ENCODE assay signal across 8 mouse cellular contexts in genomic region chr16:18776556-18777100, GRCm38 (mm10). TPM values are rescaled to one million over a fixed set of nuclear protein-coding genes. Genes with fewer than 3 reads are reported as not detected.
A peak's percentile ranks its signal among the peaks of the same experiment; 100 is the strongest.
DNase-seq lines count a peak whose midpoint lies in the region; ATAC-seq lines count a peak whose summit lies in the region.

Gene Cldn5 (plus strand): TSS chr16:18776847.

- H3K4me3 ChIP-seq in forebrain, embryonic 16.5 days (replicated peaks; ENCODE audit: low read length) = peak within 1 kb of the TSS; percentile 43
- H3K4me3 ChIP-seq in hindbrain, embryonic 12.5 days = peak within 1 kb of the TSS; percentile 39
- peak within 1 kb of the TSS; percentile 33 for H3K4me3 ChIP-seq in midbrain, embryonic 11.5 days (ENCODE audit: low read depth, low read length)

- peak; percentile 47 for ATAC-seq in forebrain, embryonic 16.5 days
- ATAC-seq in hindbrain, embryonic 12.5 days (ENCODE audit: low FRiP score) = 0 out of 2 replicates have a peak, but pooled peaks have one; percentile 33
- ATAC-seq in midbrain, embryonic 11.5 days (ENCODE audit: low FRiP score) = peak; percentile 53; the same call in 1 of the 2 replicates

- no peaks in the 10 kb centered on the region for H3K36me3 ChIP-seq in forebrain, embryonic 16.5 days (ENCODE audit: control insufficient read depth, insufficient read depth)
- peaks cover 4% of the 10 kb centered on the region; the same call in 1 of the 2 replicates for H3K36me3 ChIP-seq in hindbrain, embryonic 12.5 days
- no peaks in the 10 kb centered on the region for H3K36me3 ChIP-seq in midbrain, embryonic 11.5 days (ENCODE audit: control insufficient read depth, insufficient read depth, low read length)

- WGBS in forebrain, embryonic 16.5 days = 5% methylated on average over 19 of the region's 19 CpGs
- 6% methylated on average over 19 of the region's 19 CpGs for WGBS in hindbrain, embryonic 12.5 days
- WGBS in midbrain, embryonic 11.5 days = 4% methylated on average over 19 of the region's 19 CpGs

- DNase-seq in thymus, postnatal 4 days = peak; percentile 21
- DNase-seq in thymus, postnatal 10 days (ENCODE audit: low spot score in 2 of 2) = no peak
- no peak for DNase-seq in left cerebral cortex, postnatal 36 days (ENCODE audit: low spot score in 2 of 2)
- no peak for DNase-seq in midbrain, embryonic 11.5 days (ENCODE audit: low spot score, missing footprints)
- no peak for DNase-seq in Muller cell, postnatal 12 days (ENCODE audit: inconsistent ontology term)
- DNase-seq in right cerebral cortex, postnatal 14 days = no peak

- H3K4me2 ChIP-seq in forebrain, embryonic 16.5 days (ENCODE audit: low read length) = peak within 1 kb of the TSS; percentile 70
- peak within 1 kb of the TSS; percentile 58 for H3K4me2 ChIP-seq in hindbrain, embryonic 12.5 days (replicated peaks)
- peak within 1 kb of the TSS; percentile 52 for H3K4me2 ChIP-seq in midbrain, embryonic 11.5 days

- peak within 1 kb of the TSS; percentile 29; the same call in 1 of the 2 replicates for H3K9ac ChIP-seq in forebrain, embryonic 16.5 days (replicated peaks; ENCODE audit: low read depth, low read length)
- H3K9ac ChIP-seq in hindbrain, embryonic 12.5 days = peak within 1 kb of the TSS; percentile 38; the same call in 1 of the 2 replicates
- H3K9ac ChIP-seq in midbrain, embryonic 11.5 days (ENCODE audit: low read length) = peak within 1 kb of the TSS; percentile 11

- intact Hi-C loops in left cerebral cortex, postnatal 36 days (cut with DNase I) = loop anchor here (5.0 kb wide), 1 partner anchor 44 kb away; no protein-coding TSS in a partner anchor

- no peaks in the 10 kb centered on the region for H3K9me3 ChIP-seq in forebrain, embryonic 16.5 days (ENCODE audit: control insufficient read depth, low read length)
- no peaks in the 10 kb centered on the region for H3K9me3 ChIP-seq in hindbrain, embryonic 12.5 days (replicated peaks)
- H3K9me3 ChIP-seq in midbrain, embryonic 11.5 days (ENCODE audit: control insufficient read depth, low read length) = no peaks in the 10 kb centered on the region

- peaks cover 42% of the 10 kb centered on the region for H3K27me3 ChIP-seq in forebrain, embryonic 16.5 days (replicated peaks; ENCODE audit: control insufficient read depth, insufficient read depth, low read length)
- peaks cover 58% of the 10 kb centered on the region for H3K27me3 ChIP-seq in hindbrain, embryonic 12.5 days
- H3K27me3 ChIP-seq in midbrain, embryonic 11.5 days (ENCODE audit: control insufficient read depth, insufficient read depth, low read length) = peaks cover 32% of the 10 kb centered on the region

- no peak within 1 kb of the TSS for H3K27ac ChIP-seq in forebrain, embryonic 16.5 days (ENCODE audit: low read length)
- H3K27ac ChIP-seq in hindbrain, embryonic 12.5 days = no peak within 1 kb of the TSS
- no peak within 1 kb of the TSS for H3K27ac ChIP-seq in midbrain, embryonic 11.5 days (ENCODE audit: low read depth, low read length)

- peaks cover 13% of the 10 kb centered on the region for H3K4me1 ChIP-seq in forebrain, embryonic 16.5 days (replicated peaks; ENCODE audit: control insufficient read depth, insufficient read depth, low read length)
- H3K4me1 ChIP-seq in hindbrain, embryonic 12.5 days = peaks cover 18% of the 10 kb centered on the region
- H3K4me1 ChIP-seq in midbrain, embryonic 11.5 days (ENCODE audit: control insufficient read depth, insufficient read depth, low read length) = peaks cover 10% of the 10 kb centered on the region

RNA-seq across cellular contexts. Expression of gene Cldn5, which starts in this region (rescaled TPM):
- 90.7 and 106 TPM in 2 replicates for polyA plus RNA-seq in forebrain, embryonic 16.5 days (2015; fragmentation: Nextera tagmentation; extraction: Ambion mirVana)
- 30.0 and 35.1 TPM in 2 replicates for polyA plus RNA-seq in hindbrain, embryonic 12.5 days (2016; fragmentation: Nextera tagmentation; extraction: Ambion mirVana)
- total RNA-seq in left cerebral cortex, postnatal 36 days (2021) = 10 to 100 TPM; 48.3 to 60.6 TPM
- polyA plus RNA-seq in midbrain, embryonic 11.5 days (2014; fragmentation: Nextera tagmentation; extraction: Ambion mirVana) = 28.5 and 30.3 TPM in 2 replicates
